Mouse (Mus musculus) cerebellum, postnatal 25 days (tissue): ENCODE measurements around the gene Hebp1.

Experiments
- DNase-seq, 2 experiments: peaks; one replicate each; pipeline ENCODE4 v3.0.0; 2021; ENCODE audit warnings: mixed read lengths in 2 of 2

Gene Hebp1

GRCm38 (mm10) chr6:135196707-135197106 is 1.1 kb downstream of the Hebp1 start:
- DNase-seq: no peak

DNA sequence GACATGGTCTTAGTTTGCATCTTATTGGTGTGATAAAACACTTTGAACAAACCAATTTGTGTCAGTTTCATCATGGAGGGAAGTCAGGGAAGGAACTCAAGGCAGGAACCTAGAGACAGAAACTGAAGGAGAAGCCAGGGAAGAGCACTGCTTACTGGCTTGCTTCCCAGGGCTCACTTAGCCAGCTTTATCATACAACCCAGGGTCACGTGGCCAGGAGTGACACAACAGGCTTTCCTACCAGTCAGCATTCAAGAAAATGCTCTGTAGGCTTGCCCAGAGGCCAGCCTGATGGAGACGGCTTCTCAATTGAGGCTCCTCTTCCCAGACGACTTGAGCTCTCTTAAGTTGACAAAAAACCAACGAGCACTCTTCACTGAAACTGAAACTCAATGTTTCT is 2.9 kb downstream of the Hebp1 start:
- DNase-seq: no peak

- no peak for DNase-seq
Measured at GRCm38 (mm10) chr6:135193733-135194132, 4.1 kb downstream of the Hebp1 start.

DNA sequence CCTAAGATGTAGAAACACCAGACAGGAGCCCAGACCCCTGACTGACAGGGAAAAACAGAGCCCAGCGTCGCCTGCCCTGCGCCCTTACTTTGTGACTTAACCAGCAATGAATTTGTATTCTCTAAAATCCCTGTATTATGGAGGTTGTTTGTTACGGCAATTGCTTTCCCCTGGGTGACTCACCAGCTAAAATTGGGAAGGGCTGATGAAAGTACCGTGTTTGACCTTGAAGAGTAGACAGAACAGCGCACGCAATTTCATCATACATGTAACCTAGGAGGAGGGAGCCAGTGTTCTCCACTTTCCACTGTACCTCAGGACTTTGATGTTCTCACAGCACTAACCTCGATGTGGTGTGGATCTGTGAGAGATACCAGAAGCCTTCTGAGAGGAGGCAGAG is 4.8 kb downstream of the Hebp1 start:
- no peak for DNase-seq

- DNase-seq: no peak
Measured at GRCm38 (mm10) chr6:135191906-135192305, 5.9 kb downstream of the Hebp1 start.

- DNase-seq: no peak
Measured at GRCm38 (mm10) chr6:135190122-135190521, 7.7 kb downstream of the Hebp1 start.

- DNase-seq: no peak
Measured at GRCm38 (mm10) chr6:135188629-135189028, 9.2 kb downstream of the Hebp1 start.

- no peak for DNase-seq
Measured at GRCm38 (mm10) chr6:135187076-135187917, 10.5 kb downstream of the Hebp1 start.

- DNase-seq: no peak
Measured at GRCm38 (mm10) chr6:135183961-135184360, 13.9 kb downstream of the Hebp1 start.

GRCm38 (mm10) chr6:135182925-135183324 is 14.9 kb downstream of the Hebp1 start:
- DNase-seq: no peak

- DNase-seq: no peak
Measured at GRCm38 (mm10) chr6:135178599-135178998, 19.2 kb downstream of the Hebp1 start.

DNA sequence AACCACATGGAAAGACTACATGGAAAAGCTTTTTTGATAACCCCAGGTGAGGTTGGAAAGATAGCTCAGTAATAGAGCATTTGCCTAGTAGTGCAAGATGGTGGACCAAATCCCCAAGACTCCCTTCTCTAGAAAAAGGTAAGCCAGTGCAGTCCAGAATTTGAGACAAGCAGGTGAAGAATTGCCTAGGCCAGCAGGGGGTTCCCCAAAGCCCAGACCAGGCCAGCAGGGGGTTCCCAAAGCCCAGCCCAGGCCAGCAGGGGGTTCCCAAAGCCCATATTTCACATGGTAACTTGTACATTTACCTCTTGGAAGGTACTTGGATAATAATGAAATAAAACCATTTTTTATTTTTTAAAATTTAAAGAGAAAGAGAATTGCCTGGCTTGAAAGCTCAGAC is 20.6 kb downstream of the Hebp1 start:
- no peak for DNase-seq

DNA sequence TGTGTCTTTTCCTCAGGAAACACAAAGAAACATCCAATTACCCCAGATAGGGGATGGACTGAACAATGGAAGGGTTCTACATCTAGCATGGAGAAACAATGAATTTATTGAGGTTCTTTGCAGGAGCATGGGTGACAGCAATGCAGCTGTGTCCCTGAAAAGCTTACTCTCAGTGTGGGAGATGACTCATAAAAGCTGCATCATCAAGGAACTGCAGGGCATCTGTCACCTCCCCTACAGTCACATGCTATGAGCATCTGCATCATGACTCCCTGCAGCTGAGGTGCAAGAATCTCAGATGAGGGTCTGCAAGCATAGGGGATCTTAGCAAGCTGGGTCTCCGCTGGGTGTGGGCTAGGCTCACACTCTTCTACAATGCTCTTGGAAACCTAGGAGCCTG is 22.8 kb downstream of the Hebp1 start:
- DNase-seq: no peak

GRCm38 (mm10) chr6:135171736-135172135 is 26.1 kb downstream of the Hebp1 start:
- no peak for DNase-seq

DNA sequence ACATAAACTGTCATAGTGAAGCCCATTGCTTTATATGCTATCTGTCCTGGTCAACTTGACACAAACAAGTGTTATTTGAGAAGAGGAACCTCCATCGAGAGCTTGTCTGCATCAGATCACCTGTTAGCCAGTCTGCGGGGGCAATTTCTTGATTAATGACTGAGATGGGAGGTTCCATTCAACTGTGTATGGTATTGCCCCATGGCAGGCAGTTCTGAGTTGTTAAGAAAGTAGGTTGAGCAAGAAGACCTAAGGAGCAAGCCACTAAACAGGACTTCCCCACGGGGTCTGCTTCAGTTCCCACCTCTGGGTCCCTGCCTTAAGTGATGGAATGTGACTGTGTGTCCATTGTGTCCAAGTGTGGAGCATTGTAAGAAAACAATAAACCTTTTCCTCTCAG is 28.6 kb downstream of the Hebp1 start:
- DNase-seq: no peak

- DNase-seq: no peak
Measured at GRCm38 (mm10) chr6:135168471-135168870, 29.4 kb downstream of the Hebp1 start.

DNA sequence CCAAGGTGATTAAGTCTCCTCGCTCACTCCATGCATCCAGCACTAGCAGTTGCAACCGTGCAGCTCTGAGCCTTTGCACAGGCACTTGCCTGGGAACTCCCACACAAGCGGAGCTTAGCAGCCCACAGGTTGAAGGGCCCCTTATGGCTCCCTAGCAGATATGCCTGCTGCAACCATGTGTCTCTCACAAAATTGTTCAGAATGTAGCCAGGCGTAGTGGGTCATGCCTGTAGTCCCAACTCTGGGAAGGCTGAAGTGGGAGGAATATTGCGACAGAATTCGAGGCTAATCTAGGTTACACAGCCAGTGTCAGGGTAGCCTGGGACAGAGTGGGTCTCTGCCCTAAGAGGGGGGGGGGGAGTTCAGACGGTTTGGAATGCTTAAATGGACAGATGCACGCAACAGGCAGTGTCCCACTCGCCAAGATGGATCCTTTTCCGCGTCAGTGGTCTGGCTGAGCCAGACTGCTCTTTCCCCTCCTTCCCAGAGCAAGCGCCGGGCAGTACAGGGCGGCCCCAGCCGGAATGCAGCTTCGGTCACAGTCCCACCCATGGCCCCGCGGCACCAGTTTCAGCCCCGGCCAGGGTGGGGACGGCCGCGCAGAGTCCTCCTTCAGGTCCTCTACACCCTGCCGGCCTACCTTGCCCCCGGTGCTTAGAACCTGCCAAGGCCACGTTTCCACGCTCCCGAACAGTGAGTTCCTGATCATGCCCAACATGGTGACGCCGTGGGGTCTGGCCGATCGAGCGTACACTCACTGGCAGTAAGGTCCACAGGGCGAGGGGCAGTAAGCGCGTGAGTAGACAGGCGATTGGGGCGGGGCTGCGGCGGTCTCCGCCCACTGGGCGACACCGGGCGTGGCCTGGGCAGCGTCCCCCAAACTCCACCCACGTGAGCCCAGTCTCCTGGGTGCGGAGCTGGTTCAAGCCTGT is 30.2 kb downstream of the Hebp1 start:
- DNase-seq: peak; percentile 80 to 90

DNA sequence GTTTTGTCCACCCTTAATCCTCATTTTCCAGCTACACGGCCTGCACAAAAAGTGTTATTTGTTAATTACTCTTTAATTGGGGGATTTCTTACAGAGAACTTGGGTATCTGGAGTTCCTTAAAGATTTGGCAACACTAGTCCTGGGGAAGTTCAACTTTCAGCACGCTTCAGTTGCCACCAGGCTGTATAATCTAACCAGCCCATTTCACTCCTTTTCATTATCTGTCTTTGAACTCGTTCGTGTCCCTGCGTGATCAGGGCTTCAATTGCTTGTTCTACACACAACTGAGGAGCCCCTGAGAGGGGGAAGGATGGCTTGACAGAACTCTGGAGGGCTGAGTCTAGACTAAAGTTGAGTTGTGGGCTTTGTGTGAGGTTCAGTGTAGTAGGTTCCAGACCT is 31.1 kb downstream of the Hebp1 start:
- DNase-seq: no peak

DNA sequence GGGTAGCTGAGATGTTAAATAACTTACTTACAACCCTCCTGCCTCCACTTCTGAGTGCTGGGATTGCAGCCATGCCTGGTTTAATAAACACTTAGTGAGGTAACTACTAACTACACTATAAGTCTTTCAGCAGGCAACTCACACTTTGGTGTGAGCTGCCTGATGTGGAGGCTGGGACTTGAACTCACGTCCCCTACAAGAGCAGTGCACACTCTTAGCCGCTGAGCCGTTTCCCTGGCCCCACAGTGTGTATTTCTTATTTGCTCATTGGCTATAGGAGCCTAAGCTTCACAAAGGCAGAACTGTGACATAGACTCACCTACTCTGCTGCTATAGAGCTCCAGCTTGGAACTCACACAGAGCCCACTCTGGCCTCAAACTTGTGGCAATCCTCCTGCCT is 31.6 kb downstream of the Hebp1 start:
- no peak for DNase-seq

GRCm38 (mm10) chr6:135165706-135166105 is 32.1 kb downstream of the Hebp1 start:
- no peak for DNase-seq

- DNase-seq: no peak
Measured at GRCm38 (mm10) chr6:135165191-135165590, 32.6 kb downstream of the Hebp1 start.

- no peak for DNase-seq
Measured at GRCm38 (mm10) chr6:135162861-135163260, 35.0 kb downstream of the Hebp1 start.

- no peak for DNase-seq
Measured at GRCm38 (mm10) chr6:135162311-135162710, 35.5 kb downstream of the Hebp1 start.

DNA sequence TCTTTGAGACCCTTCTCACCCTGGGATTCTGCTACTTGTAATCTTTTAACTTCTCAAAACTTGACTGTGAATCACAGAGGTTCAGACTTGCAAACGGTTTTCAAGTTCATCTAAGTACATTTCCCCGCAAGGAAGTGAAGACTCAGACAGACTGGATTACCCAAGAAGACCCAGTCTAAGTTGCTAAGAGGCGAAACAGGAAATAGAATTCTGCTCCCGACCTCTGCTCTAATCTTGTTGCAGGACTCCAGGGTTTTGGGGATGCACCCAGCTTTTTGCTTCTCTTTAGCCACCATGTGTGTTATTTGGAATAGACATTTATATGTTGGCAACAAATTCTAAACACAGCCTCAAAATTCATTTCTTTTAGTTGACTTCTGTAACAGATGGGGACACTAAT is 36.5 kb downstream of the Hebp1 start:
- DNase-seq: no peak
